Mouse (Mus musculus) olfactory bulb, adult 2 months (tissue): ENCODE measurements around the gene Zfx. TPM values are rescaled to one million over a fixed set of nuclear protein-coding genes. Genes with fewer than 3 reads are reported as not detected.

Source experiments
- H3K27ac ChIP-seq: fragments of 200-500 bp; 2 replicates; pipeline ENCODE4 v1.5.1; 2012; ENCODE audit warnings: low read depth, low read length; ENCODE audit not compliant: insufficient read depth
- H3K4me1 ChIP-seq: fragments of 200-500 bp; 2 replicates; pipeline ENCODE4 v1.6.1; 2012; ENCODE audit warnings: low read length; ENCODE audit not compliant: control insufficient read depth, insufficient read depth
- H3K4me3 ChIP-seq: fragments of 200-500 bp; 2 replicates; pipeline ENCODE4 v1.5.1; 2012; ENCODE audit warnings: mild to moderate bottlenecking, low read depth, low read length, moderate library complexity; ENCODE audit not compliant: insufficient read depth
- CTCF ChIP-seq: fragments of 200-500 bp; IDR thresholded peaks from 2 replicates; pipeline ENCODE4 v1.5.1; 2012; ENCODE audit warnings: low read depth, mild to moderate bottlenecking, low read length, moderate library complexity; ENCODE audit not compliant: insufficient read depth
- POLR2A ChIP-seq: fragments of 200-500 bp; IDR thresholded peaks from 2 replicates; pipeline ENCODE4 v1.6.1; 2012; ENCODE audit warnings: mild to moderate bottlenecking, low read depth, low read length, moderate library complexity; ENCODE audit not compliant: insufficient read depth
- WGBS: fragments of 180-500 bp; shearing (Covaris S2); methylation state at CpG from one replicate; pipeline ENCODE4 v1.1.7; 2018; 5-methylcytosine and 5-hydroxymethylcytosine counted together
- polyA plus RNA-seq: library from polyadenylated mRNA; stranded (reverse); fragments of >200 nt; gene quantifications from 2 replicates; pipeline ENCODE4 v1.2.4, GENCODE M21; 2012; ENCODE audit warnings: low replicate concordance; ENCODE audit not compliant: missing spikeins, insufficient read depth, insufficient read length

Zfx gene
- polyA plus RNA-seq, 1 experiment = not detected

DNA sequence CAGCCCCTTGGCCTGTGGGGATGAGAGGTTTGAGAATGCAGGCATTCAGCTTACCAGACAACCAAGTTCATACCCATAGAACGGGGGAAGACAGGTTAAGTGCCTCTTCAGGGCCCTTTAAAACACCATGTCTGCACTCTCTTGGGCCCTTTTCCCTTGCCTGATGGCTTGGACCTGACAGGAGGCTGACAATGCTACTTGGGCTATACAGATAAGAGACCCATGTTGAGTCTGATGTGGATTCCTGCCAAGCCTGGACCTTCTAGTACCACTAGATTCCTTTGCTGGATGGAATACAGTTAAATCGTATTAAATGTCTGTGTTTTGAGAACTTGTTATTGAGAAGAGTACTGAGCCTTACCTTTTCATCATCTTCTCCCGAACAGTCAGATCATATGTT, 8.7 kb upstream of the Zfx start:
- Histone ChIP-seq H3K4me3 (no peak overlapping the region), H3K27ac (no peak overlapping the region), H3K4me1 (no peaks in the 10 kb centered on the region)
- 82% methylated on average over 3 of the region's 3 CpGs for WGBS
- TF ChIP-seq CTCF (no peak), POLR2A (no peak)

DNA sequence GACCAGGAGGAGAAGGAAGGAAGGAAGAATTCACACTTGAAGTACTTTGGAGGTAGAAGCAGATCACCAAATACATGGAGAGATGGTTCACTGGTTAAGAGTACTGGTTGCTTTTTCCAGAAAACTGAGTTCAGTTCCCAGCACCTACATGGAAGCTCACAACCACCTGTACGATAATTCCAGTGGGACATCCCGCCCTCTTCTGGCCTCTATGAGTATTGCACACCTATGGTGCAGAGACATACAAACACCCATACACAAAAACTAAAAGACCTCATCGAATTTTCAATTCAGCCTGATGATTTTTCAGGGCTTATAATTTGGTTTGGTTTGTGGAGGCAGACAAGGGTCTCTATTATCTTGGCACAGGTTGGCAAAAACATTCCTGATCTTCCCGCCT, 6.2 kb upstream of the Zfx start:
- Histone ChIP-seq H3K27ac (no peak overlapping the region), H3K4me1 (no peaks in the 10 kb centered on the region), H3K4me3 (no peak overlapping the region)
- 71% methylated on average over 4 of the region's 4 CpGs for WGBS
- TF ChIP-seq POLR2A = no peak
- no peak for TF ChIP-seq CTCF

DNA sequence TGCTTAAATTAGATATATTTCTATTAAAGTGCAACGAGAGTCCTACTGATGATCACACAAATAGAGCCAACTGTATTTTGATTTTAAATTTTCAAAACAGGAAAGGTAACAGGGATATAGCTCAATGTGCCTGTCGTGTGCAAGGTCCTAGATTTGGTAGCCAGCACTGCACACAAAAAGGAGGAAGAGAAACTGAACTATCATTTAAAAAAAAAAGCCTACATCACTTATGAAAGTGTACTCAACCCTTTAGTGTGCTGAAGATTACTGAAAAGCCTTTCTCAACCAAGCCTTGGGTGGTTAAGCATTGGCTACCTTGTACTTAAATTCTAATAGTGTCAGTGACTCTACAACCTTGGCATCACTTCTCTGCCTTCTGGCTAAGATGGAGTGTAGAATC, 2.4 kb upstream of the Zfx start:
- TF ChIP-seq POLR2A (no peak), CTCF (no peak)
- H3K4me1 ChIP-seq = no peaks in the 10 kb centered on the region

DNA sequence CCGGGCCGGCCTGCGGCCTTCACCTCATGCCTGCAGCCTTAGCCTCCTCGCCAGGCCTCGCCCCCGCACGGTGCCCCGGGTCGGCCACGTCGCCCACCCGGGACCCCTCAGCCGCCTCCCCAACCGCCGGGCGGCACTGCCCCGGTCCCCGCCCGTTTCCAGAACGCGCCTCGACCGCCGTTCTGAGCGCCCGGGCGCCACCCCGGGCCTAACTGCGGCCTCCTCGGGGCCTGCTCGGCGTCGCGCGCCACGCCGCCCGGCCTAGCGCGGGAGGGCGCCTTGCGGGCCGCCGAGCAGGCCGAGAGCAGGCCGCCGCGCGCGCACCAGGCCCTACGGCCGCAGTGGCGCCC, 818 bp downstream of the Zfx start:
- H3K27ac ChIP-seq = peak overlapping the region; percentile 98
- TF ChIP-seq CTCF = no peak
- TF ChIP-seq POLR2A = no peak
- WGBS = 37% methylated on average over 52 of the region's 53 CpGs
- H3K4me1 ChIP-seq = no peaks in the 10 kb centered on the region
- peak overlapping the region; percentile 95 for H3K4me3 ChIP-seq

More for the DNA sequence above, 2.4 kb upstream of the Zfx start:
- WGBS = 77% methylated on average over 2 of the region's 2 CpGs
- Histone ChIP-seq H3K4me3 (no peak overlapping the region), H3K27ac (no peak overlapping the region)

DNA sequence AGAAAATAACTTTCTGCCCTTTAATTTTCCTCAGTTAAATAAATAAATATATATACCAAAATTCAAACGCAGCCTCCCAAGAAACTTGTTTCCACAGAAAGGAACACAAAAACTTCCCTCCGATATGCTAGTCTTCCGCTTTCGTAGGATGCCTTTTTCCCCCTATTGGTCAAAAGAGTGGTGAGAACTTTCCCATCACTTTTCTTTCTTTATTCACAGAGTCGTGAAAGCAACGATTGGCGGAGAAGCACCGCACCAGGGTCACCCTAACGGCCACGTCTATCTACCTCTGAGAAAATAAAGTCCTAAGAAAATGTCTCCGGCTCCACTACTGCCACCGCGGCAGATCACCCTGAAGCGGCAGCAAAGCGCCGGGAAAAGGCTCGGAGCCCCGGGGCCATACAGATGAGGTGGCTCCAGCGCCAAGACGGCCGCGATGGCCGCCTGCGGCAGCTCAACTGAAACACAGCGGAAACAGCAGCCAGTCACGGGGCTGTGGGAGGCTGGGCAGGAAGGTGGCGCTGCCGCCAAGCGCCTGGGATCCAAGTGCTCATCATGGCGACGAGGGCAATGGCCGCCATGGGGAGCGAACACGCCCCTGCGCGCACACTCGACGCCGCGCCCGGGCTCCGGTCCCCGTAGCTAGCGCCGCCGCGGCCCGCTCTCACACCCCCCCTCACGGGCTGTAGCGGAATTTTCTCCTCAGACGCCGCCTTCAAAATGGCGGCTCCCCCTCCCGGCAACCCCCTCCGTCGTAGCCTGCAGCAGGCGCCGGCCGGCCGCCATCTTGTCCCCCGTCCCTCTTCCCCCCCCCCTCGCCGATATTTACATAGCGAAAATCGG, 1.4 kb downstream of the Zfx start:
- 13% methylated on average over 61 of the region's 65 CpGs for WGBS
- Histone ChIP-seq H3K4me1 (no peaks in the 10 kb centered on the region), H3K4me3 (peak overlapping the region; percentile 95), H3K27ac (peak overlapping the region; percentile 98)
- TF ChIP-seq POLR2A (0 out of 2 replicates have a peak, but pooled peaks have one; percentile 26), CTCF (no peak)

DNA sequence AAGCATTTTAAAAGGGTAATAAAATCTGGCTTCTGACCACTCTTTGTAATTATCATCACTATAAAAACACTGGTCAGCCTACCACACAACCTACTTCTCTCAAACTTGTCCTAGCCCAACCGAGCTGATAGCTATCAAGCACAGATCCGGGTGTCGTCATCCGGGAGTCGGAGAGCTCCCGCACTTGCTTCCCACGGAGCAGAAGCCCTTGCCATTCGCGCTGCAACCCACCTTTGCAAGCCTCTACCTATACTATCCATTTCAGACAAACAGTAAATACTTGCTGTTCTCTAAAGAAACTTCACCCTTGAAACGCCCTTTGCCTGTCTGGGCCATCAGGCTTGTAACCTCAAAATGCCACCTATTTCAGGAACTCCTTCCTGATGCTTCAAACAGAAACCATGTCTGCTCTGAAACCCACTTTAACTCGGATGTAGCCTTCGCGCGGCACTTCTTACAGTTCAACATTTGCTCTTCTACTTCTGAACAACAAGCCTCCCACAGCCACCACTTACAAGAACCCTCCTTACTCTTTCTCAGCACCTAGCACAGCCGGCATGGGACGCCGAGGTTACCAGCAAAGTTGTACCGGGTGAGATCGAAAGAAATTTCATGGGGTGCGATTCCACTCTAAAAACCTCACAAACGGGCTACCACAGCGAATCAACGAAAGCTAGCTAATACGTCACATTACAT, 2.2 kb downstream of the Zfx start:
- Histone ChIP-seq H3K4me3 (peak overlapping the region; percentile 52), H3K27ac (peak overlapping the region; percentile 37), H3K4me1 (no peaks in the 10 kb centered on the region)
- 16% methylated on average over 24 of the region's 24 CpGs for WGBS
- TF ChIP-seq POLR2A (no peak), CTCF (no peak)

DNA sequence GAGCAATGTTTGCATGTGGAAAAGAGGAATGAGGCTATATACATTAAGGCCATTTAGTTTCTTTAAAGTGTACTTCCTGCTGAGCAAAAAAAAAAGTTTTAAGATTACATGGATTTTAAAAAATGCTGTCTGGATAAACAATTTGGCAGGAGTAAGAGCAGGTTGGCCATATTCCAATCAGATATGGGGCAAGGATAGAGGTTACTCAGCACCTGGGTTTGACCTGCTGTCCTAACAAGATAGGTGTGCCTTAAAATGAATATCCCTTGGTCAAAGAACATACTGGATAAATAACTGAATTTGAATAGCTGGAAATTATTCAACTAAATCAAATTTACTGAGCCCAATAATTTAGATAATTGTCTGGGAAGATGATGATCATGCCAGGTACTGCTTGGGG, 5.2 kb downstream of the Zfx start:
- no peak overlapping the region for H3K4me3 ChIP-seq
- TF ChIP-seq CTCF = no peak
- no peak for TF ChIP-seq POLR2A
- no peaks in the 10 kb centered on the region for H3K4me1 ChIP-seq
- no peak overlapping the region for H3K27ac ChIP-seq

DNA sequence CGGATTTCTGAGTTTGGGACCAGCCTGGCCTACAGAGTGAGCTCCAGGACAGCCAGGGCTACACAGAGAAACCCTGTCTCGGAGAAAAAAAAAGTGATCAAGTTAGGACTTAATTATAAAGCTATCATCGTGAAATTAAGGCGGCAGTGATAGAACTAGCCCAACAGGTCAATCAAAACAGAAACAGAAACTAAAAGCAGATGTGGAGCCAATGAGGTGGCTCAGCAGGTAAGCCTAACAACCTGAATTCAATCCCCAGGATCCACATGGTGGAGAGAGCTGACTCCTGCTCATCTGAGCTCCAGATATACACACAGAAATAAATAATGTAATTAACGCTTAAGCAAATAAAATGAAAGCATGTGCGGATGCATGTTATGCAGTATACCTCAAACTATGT, 7.6 kb downstream of the Zfx start:
- WGBS = 73% methylated on average over 6 of the region's 6 CpGs
- TF ChIP-seq POLR2A (no peak), CTCF (no peak)
- H3K4me1 ChIP-seq = no peaks in the 10 kb centered on the region
- no peak overlapping the region for H3K27ac ChIP-seq
- H3K4me3 ChIP-seq = no peak overlapping the region

DNA sequence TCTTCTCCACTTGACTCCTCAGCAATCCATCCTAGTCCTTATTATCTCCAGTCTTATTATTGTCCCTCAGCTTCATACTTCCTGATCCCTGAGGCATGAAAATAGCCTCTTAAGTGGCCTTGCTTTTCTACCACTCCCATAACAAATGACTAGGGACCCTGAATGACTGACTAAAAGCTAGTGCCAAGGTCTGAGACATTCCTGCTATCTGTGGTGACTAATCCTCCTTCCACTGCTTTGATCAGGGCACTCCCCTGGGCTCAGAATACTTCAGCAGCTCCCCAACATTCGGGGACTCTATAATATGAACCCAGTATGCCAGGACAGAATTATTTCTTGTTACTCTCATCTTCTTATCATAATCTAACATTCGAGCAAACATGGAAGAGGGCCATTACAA, 17.5 kb downstream of the Zfx start:
- H3K27ac ChIP-seq = no peak overlapping the region
- H3K4me1 ChIP-seq = no peaks in the 10 kb centered on the region
- 43% methylated on average over 2 of the region's 2 CpGs for WGBS
- no peak overlapping the region for H3K4me3 ChIP-seq
- no peak for TF ChIP-seq POLR2A
- no peak for TF ChIP-seq CTCF
